Mouse (Mus musculus) thymus, adult 2 months (tissue): Measurements from ENCODE around the gene Tmem50a. TPM values are rescaled to one million over a fixed set of nuclear protein-coding genes. Genes with fewer than 3 reads are reported as not detected.
A peak's percentile ranks its signal among the peaks of the same experiment; 100 is the strongest.

Source experiments
- DNase-seq: peaks from one replicate; pipeline ENCODE4 v3.0.0; 2021
- H3K27ac ChIP-seq: fragments of 200-500 bp; 2 replicates; pipeline ENCODE4 v1.5.1; 2012; ENCODE audit warnings: low read length, control low read depth; ENCODE audit not compliant: control insufficient read depth, insufficient read depth
- H3K27me3 ChIP-seq: fragments of 200-500 bp; 2 replicates; pipeline ENCODE4 v1.6.1; 2012; ENCODE audit warnings: mild to moderate bottlenecking, low read length, moderate library complexity, mixed read lengths; ENCODE audit not compliant: control insufficient read depth, insufficient read depth
- H3K36me3 ChIP-seq: fragments of 200-500 bp; 2 replicates; pipeline ENCODE4 v1.6.1; 2012; ENCODE audit warnings: mild to moderate bottlenecking, low read length, moderate library complexity; ENCODE audit not compliant: control insufficient read depth, insufficient read depth
- H3K4me1 ChIP-seq: fragments of 200-500 bp; replicated peaks from 2 replicates; pipeline ENCODE4 v1.6.1; 2012; ENCODE audit warnings: low read length; ENCODE audit not compliant: control insufficient read depth, insufficient read depth
- H3K4me3 ChIP-seq: fragments of 200-500 bp; 2 replicates; pipeline ENCODE4 v1.5.1; 2012; ENCODE audit warnings: mild to moderate bottlenecking, low read length, control low read depth, moderate library complexity; ENCODE audit not compliant: control insufficient read depth, insufficient read depth
- CTCF ChIP-seq: fragments of 200-500 bp; IDR thresholded peaks from 2 replicates; pipeline ENCODE4 v1.5.1; 2012; ENCODE audit warnings: mild to moderate bottlenecking, control low read depth, low read length, moderate library complexity, borderline replicate concordance; ENCODE audit not compliant: control insufficient read depth, poor library complexity, insufficient read depth; ENCODE audit errors: extremely low read depth
- POLR2A ChIP-seq: fragments of 200-500 bp; IDR thresholded peaks from 2 replicates; pipeline ENCODE4 v1.6.1; 2012; ENCODE audit warnings: mild to moderate bottlenecking, low read length, control low read depth, moderate library complexity; ENCODE audit not compliant: control insufficient read depth, poor library complexity, insufficient read depth; ENCODE audit errors: extremely low read depth
- WGBS: fragments of 180-500 bp; shearing (Covaris S2); methylation state at CpG from one replicate; pipeline ENCODE4 v1.1.7; 2018; 5-methylcytosine and 5-hydroxymethylcytosine counted together
- polyA plus RNA-seq: library from polyadenylated mRNA; depleted of rRNA; stranded (reverse); fragments of >200 nt; gene quantifications from 2 replicates; pipeline ENCODE4 v1.2.3, GENCODE M21; 2012

Tmem50a gene
- polyA plus RNA-seq, 1 experiment, result 226 TPM

DNA sequence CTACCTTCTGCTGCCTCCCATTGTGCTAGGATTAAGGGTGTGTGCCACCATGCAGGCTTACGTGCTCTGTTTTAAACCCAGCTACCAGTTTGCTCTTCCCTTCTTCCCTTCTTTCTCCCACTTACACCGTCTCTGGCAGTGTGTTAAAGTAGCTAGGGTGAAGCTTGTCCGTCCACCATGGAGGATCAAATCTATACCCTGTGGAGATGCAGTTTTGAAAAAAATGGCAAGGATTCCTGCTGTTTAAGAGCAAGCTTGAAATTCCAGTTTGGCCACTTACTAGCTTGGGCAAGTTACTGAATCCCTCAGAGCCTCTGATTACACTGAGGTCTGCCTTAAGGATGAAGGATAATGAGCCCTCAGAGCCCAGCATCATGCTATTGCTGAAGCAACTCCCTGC is 59.5 kb downstream of the Tmem50a start:
- TF ChIP-seq CTCF (no peak), POLR2A (no peak)
- no peak overlapping the region for H3K4me3 ChIP-seq
- H3K4me1 ChIP-seq, result peaks cover 8% of the 10 kb centered on the region
- 84% methylated on average over 3 of the region's 3 CpGs for WGBS
- H3K27ac ChIP-seq, result no peak overlapping the region
- H3K36me3 ChIP-seq, result no peaks in the 10 kb centered on the region
- no peak for DNase-seq
- no peaks in the 10 kb centered on the region; the same call in 1 of the 2 replicates for H3K27me3 ChIP-seq

GRCm38 (mm10) chr4:134853637-134854485 is 61.0 kb downstream of the Tmem50a start:
- Histone ChIP-seq H3K4me1 (peaks cover 8% of the 10 kb centered on the region), H3K36me3 (no peaks in the 10 kb centered on the region), H3K27ac (no peak overlapping the region), H3K27me3 (no peaks in the 10 kb centered on the region; the same call in 1 of the 2 replicates), H3K4me3 (peak overlapping the region; percentile 71)
- DNase-seq, result peak; percentile 93
- TF ChIP-seq POLR2A (peak; percentile 58), CTCF (0 out of 2 replicates have a peak, but pooled peaks have one; percentile 56)
- WGBS, result under 1% methylated on average over 90 of the region's 91 CpGs

DNA sequence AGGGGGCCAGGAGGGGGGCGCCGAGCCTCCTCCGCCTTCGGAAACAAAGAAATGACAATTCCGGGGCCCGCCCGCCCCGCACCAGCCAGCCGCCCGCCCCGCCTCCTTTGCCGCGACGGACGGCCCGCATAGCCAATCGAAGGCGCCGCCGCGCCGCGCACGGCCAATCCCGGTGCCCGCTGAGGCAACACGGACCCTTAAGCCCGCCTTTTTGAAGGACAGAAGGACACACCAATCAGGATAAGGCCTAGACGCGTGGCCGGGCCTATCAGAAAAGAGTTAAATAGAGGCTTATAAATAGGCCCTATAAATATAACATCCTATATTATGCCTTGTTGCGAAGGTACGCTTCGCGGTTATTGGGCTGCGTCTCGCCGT is 61.6 kb downstream of the Tmem50a start, which contains the start of gene Maco1:
Gene Maco1 (minus strand): TSS at position 87 of the 378 bp plus-strand sequence.
- Histone ChIP-seq H3K36me3 (no peaks in the 10 kb centered on the region), H3K27me3 (no peaks in the 10 kb centered on the region; the same call in 1 of the 2 replicates), H3K27ac (no peak within 1 kb of the TSS), H3K4me1 (peaks cover 8% of the 10 kb centered on the region), H3K4me3 (peak within 1 kb of the TSS; percentile 77)
- DNase-seq, result peak; percentile 100
- WGBS, result 0% methylated on average over 37 of the region's 38 CpGs
- peak; percentile 6; the same call in 1 of the 2 replicates for TF ChIP-seq CTCF
- peak; percentile 49; the same call in 1 of the 2 replicates for TF ChIP-seq POLR2A

DNA sequence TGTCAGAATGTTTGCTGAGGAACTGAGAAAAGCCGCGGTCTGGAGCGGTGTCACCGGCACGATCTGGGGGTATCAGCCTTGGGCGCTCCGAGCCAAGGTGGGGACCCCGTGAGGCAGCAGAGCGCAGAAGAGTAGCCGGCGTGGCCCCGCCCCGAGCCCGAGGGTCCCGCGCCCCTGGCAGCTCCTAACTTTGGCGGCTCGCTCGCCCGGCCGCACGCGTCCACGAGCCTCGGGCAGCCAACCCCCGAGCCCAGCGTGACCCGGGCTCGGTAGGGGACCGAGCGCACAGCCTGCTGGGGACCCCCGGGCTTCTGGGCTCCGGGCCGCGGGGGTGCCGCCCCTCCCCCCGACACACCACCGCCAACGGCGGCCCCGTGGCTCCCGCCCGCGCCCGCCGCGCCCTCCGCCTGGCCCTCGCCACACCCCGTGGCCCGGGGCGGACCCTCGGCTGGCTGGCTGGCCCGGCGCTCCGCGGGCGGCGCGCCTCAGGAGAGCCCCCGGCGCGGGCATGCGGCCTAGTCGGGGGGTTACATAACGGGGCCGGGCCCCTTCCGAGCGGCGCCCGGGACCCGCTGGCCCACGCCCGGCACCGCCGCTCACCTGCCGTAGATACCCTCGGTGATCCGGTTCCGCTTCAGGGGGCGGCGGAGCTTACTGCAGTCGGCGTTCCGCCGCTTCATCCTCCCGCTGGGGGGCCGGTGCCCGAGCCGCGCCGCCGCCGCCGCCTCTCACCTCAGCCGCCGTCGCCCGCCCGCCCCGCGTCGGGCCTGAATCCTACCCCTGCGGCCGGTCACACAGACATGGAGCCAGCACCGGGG is 62.2 kb downstream of the Tmem50a start:
- Histone ChIP-seq H3K4me3 (peak overlapping the region; percentile 77), H3K36me3 (no peaks in the 10 kb centered on the region), H3K4me1 (peaks cover 8% of the 10 kb centered on the region), H3K27me3 (no peaks in the 10 kb centered on the region; the same call in 1 of the 2 replicates), H3K27ac (no peak overlapping the region)
- peak; percentile 58 for DNase-seq
- TF ChIP-seq CTCF, result peak; percentile 21; the same call in 1 of the 2 replicates
- no peak for TF ChIP-seq POLR2A
- 1% methylated on average over 99 of the region's 106 CpGs for WGBS

GRCm38 (mm10) chr4:134851876-134852275 is 62.9 kb downstream of the Tmem50a start:
- Histone ChIP-seq H3K27me3 (no peaks in the 10 kb centered on the region; the same call in 1 of the 2 replicates), H3K4me3 (peak overlapping the region; percentile 77; the same call in 1 of the 2 replicates), H3K27ac (no peak overlapping the region), H3K4me1 (peaks cover 8% of the 10 kb centered on the region), H3K36me3 (no peaks in the 10 kb centered on the region)
- DNase-seq, result no peak
- 18% methylated on average over 14 of the region's 14 CpGs for WGBS
- no peak for TF ChIP-seq CTCF
- TF ChIP-seq POLR2A, result no peak

DNA sequence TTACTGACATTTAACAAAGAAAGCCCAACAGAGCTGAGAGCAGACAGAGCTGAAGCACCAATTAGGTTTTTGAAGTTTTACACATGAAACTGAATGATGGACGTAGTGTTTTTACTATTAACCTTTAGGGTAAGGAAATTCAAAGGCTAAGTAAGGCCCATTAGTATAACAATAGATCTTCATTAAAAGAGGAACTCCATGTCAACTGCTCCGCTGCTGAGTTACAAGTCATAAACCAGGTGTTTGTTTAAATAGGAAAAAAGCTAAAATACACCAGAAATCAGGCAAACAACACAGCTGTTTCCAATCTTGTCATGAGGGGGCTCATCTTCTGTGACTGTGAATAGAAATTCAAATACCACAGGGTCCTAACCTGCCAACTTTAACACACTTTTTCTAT is 63.6 kb downstream of the Tmem50a start:
- Histone ChIP-seq H3K4me1 (peaks cover 8% of the 10 kb centered on the region), H3K36me3 (no peaks in the 10 kb centered on the region), H3K27me3 (no peaks in the 10 kb centered on the region; the same call in 1 of the 2 replicates), H3K27ac (no peak overlapping the region), H3K4me3 (no peak overlapping the region)
- no peak for DNase-seq
- TF ChIP-seq POLR2A (no peak), CTCF (no peak)
- WGBS, result 87% methylated on average over 2 of the region's 2 CpGs
